Mouse (Mus musculus): Measurements from ENCODE around the gene Ptpn11.

DNA sequence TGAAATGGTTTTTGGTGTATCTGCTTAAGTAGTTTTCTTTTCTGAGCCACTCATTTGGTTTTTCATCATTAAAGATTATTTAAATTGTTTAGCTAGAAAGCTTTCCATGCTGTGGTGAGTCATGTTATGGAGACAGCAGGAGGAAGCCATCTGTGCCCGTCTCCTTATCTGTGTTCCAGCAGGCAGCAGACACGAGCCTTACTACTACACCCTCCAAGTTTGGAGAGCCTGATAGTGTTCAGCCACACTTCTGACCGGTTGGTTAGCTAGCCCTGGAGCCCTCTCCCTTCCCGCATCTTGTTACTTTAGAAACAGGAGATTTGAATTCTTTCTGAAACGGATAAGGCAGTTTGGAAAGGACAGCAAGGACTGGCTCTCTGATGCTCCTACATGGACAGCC lies 45.0 kb upstream of the Ptpn11 start:
- TF ChIP-seq CHD2 (IDR thresholded peaks at IDR 0.05; ENCODE audit: low read depth, low read length) (no peak), ZC3H11A (IDR thresholded peaks at IDR 0.05; ENCODE audit: borderline replicate concordance, low read depth, low read length) (no peak), ZNF384 (IDR thresholded peaks at IDR 0.05; ENCODE audit: low read depth, low read length) (no peak), HCFC1 (IDR thresholded peaks at IDR 0.05; ENCODE audit: borderline replicate concordance, insufficient read depth, low read length) (no peak)

Data from ES-E14 (cell line).